Comparison of ENCODE assay signal across 11 mouse cellular contexts in the genomic region with DNA sequence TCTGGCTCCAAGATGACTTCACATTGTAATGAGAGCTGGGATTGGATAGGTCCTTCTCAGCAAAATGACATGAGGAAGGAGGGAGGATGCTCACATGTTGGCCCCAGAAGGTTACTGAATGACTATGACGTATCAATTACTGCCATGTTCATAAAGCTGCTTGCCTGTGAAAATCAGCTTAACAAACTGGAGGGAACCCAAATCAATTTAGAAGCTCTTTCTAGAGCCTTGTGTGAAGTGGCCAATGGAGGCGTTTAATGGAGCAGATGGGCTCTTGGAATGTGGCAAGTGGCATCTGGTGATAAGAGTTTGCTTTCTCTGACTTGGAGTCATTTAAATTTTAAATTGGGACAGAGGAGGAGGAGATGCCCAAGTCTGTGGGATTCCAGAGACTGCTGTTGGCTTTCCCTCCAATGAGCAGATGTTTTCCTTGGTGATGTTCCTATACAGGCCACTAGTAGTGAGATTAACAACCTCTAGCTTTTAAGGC.
DNase-seq lines count a peak whose midpoint lies in the region; ATAC-seq and TF ChIP-seq lines count a peak whose summit lies in the region.
"Had no signal": no experiment of that assay in that cellular context is flagged by ENCODE, and none has a peak within 500 bp of the region (broad histone marks: within the 10 kb centered on the region; RNA-seq: fewer than 3 reads in every experiment).

No protein-coding gene starts in this region.

- 0 out of 2 replicates have a peak, but pooled peaks have one; percentile 39 for ATAC-seq in heart, postnatal 0 days (ENCODE audit: insufficient read depth, low read depth)
- ATAC-seq in hindbrain, embryonic 13.5 days (ENCODE audit: low FRiP score): peak; percentile 72
- ATAC-seq in kidney, embryonic 16.5 days (ENCODE audit: low FRiP score, low TSS enrichment): no peak
- ATAC-seq in granulocyte monocyte progenitor cell, adult 5-6 weeks (replicated peaks; ENCODE audit: poor library complexity, severe bottlenecking): no peak

- no peak overlapping the region for H3K4me2 ChIP-seq in heart, postnatal 0 days (ENCODE audit: low read depth, low read length)
- no peak overlapping the region for H3K4me2 ChIP-seq in hindbrain, embryonic 13.5 days
- H3K4me2 ChIP-seq in kidney, embryonic 16.5 days (replicated peaks; ENCODE audit: low read depth, low read length): no peak overlapping the region
- H3K4me2 ChIP-seq: neural tube, embryonic 12.5 days had no signal

- DNase-seq in heart, postnatal 0 days (ENCODE audit: low spot score): peak; percentile 6
- no peak for DNase-seq in heart, adult 11 months
- DNase-seq in left cerebral cortex, adult 9 months (ENCODE audit: low spot score in 2 of 2): peak; percentile 35 to 68
- DNase-seq in right cerebral cortex, postnatal 36 days (ENCODE audit: low spot score in 2 of 2): peak; percentile 37 to 69
- no peak for DNase-seq in spleen, adult 12 weeks (ENCODE audit: low spot score)
- DNase-seq: cerebellum, adult 9-10 months had no signal

- 25% methylated on average over 2 of the region's 2 CpGs for WGBS in heart, postnatal 0 days
- 54% methylated on average over 2 of the region's 2 CpGs for WGBS in hindbrain, embryonic 13.5 days
- 71% methylated on average over 2 of the region's 2 CpGs for WGBS in kidney, embryonic 16.5 days

- no peaks in the 10 kb centered on the region for H3K4me1 ChIP-seq in heart, postnatal 0 days (ENCODE audit: control insufficient read depth, insufficient read depth)
- no peaks in the 10 kb centered on the region for H3K4me1 ChIP-seq in hindbrain, embryonic 13.5 days (replicated peaks)
- no peaks in the 10 kb centered on the region for H3K4me1 ChIP-seq in kidney, embryonic 16.5 days (ENCODE audit: insufficient read depth, low read length)
- H3K4me1 ChIP-seq: limb, embryonic 10.5 days; neural tube, embryonic 12.5 days had no signal

- no peak overlapping the region for H3K9ac ChIP-seq in heart, postnatal 0 days (replicated peaks; ENCODE audit: low read depth, low read length)
- H3K9ac ChIP-seq in hindbrain, embryonic 13.5 days: no peak overlapping the region
- H3K9ac ChIP-seq in kidney, embryonic 16.5 days (replicated peaks; ENCODE audit: low read length): no peak overlapping the region
- H3K9ac ChIP-seq: neural tube, embryonic 12.5 days had no signal

- H3K36me3 ChIP-seq in heart, postnatal 0 days (replicated peaks; ENCODE audit: control insufficient read depth, insufficient read depth, low read length): no peaks in the 10 kb centered on the region
- H3K36me3 ChIP-seq in hindbrain, embryonic 13.5 days: no peaks in the 10 kb centered on the region
- H3K36me3 ChIP-seq in kidney, embryonic 16.5 days (ENCODE audit: insufficient read depth, low read length): no peaks in the 10 kb centered on the region
- H3K36me3 ChIP-seq: limb, embryonic 10.5 days; neural tube, embryonic 12.5 days had no signal

- no peaks in the 10 kb centered on the region for H3K9me3 ChIP-seq in heart, postnatal 0 days (replicated peaks; ENCODE audit: control insufficient read depth, low read length)
- no peaks in the 10 kb centered on the region for H3K9me3 ChIP-seq in hindbrain, embryonic 13.5 days
- no peaks in the 10 kb centered on the region; the same call in 1 of the 2 replicates for H3K9me3 ChIP-seq in kidney, embryonic 16.5 days (ENCODE audit: low read length)
- H3K9me3 ChIP-seq: limb, embryonic 10.5 days; neural tube, embryonic 12.5 days had no signal

- H3K27me3 ChIP-seq in heart, postnatal 0 days (ENCODE audit: control insufficient read depth, insufficient read depth, low read length): no peaks in the 10 kb centered on the region
- no peaks in the 10 kb centered on the region for H3K27me3 ChIP-seq in hindbrain, embryonic 13.5 days
- no peaks in the 10 kb centered on the region for H3K27me3 ChIP-seq in kidney, embryonic 16.5 days (ENCODE audit: insufficient read depth, low read length)
- H3K27me3 ChIP-seq: neural tube, embryonic 12.5 days had no signal

- no peak overlapping the region for H3K4me3 ChIP-seq in heart, postnatal 0 days (ENCODE audit: low read depth, low read length)
- no peak overlapping the region for H3K4me3 ChIP-seq in hindbrain, embryonic 13.5 days
- no peak overlapping the region for H3K4me3 ChIP-seq in kidney, embryonic 16.5 days (ENCODE audit: low read length)
- H3K4me3 ChIP-seq: limb, embryonic 10.5 days; neural tube, embryonic 12.5 days had no signal

- TF ChIP-seq CTCF in heart, postnatal 0 days (IDR thresholded peaks at IDR 0.05; ENCODE audit: low read depth): no peak

- TF ChIP-seq EP300 in heart, postnatal 0 days (IDR thresholded peaks at IDR 0.05; ENCODE audit: low read depth): no peak

- no peak overlapping the region for H3K27ac ChIP-seq in heart, postnatal 0 days (ENCODE audit: low read depth)
- H3K27ac ChIP-seq in hindbrain, embryonic 13.5 days: no peak overlapping the region
- no peak overlapping the region for H3K27ac ChIP-seq in kidney, embryonic 16.5 days (ENCODE audit: low read length)
- H3K27ac ChIP-seq: limb, embryonic 10.5 days; neural tube, embryonic 12.5 days had no signal

Comparison
In these comparisons a context has a peak if more than half of its experiments do, and no peak if none do; other contexts are left out.
1. DNase-seq: peak in heart, postnatal 0 days (single experiment), left cerebral cortex, adult 9 months (2 of 2) and right cerebral cortex, postnatal 36 days (2 of 2); none in heart, adult 11 months (single experiment) and spleen, adult 12 weeks (single experiment).
2. ATAC-seq: peak in heart, postnatal 0 days (single experiment) and hindbrain, embryonic 13.5 days (single experiment); none in kidney, embryonic 16.5 days (single experiment) and granulocyte monocyte progenitor cell, adult 5-6 weeks (single experiment).